Mouse (Mus musculus) spleen, adult 2 months (tissue): ENCODE results near the gene Hdac5.

ENCODE experiments used
- CTCF ChIP-seq: fragments of 200-500 bp; IDR thresholded peaks from 2 replicates; pipeline ENCODE4 v1.5.1; 2011; ENCODE audit warnings: mild to moderate bottlenecking, inconsistent platforms; ENCODE audit not compliant: insufficient read depth, insufficient read length, insufficient replicate concordance; ENCODE audit errors: extremely low read depth
- POLR2A ChIP-seq: fragments of 200-500 bp; IDR thresholded peaks from 2 replicates; pipeline ENCODE4 v1.6.1; 2011; ENCODE audit warnings: low read depth, low read length, inconsistent platforms

- TF ChIP-seq CTCF, result no peak
- no peak for TF ChIP-seq POLR2A
Observed at GRCm38 (mm10) chr11:102246273-102246635, 16.3 kb upstream of the Hdac5 start.
